Mouse (Mus musculus) layer of hippocampus, adult 2 months (tissue): ENCODE results near the gene Blnk. TPM values are rescaled to one million over a fixed set of nuclear protein-coding genes. Genes with fewer than 3 reads are reported as not detected.

Experiments used
- DNase-seq, 2 experiments: peaks; one replicate each; pipeline ENCODE4 v3.0.0; 2022; ENCODE audit warnings: low spot score in 2 of 2
- H3K27ac ChIP-seq: fragments of 200-600 bp; 2 replicates; pipeline ENCODE4 v1.8.1; 2022
- H3K4me3 ChIP-seq: fragments of 200-600 bp; 2 replicates; pipeline ENCODE4 v1.8.1; 2022; ENCODE audit warnings: mild to moderate bottlenecking
- CTCF ChIP-seq: fragments of 200-600 bp; conservative IDR thresholded peaks from 2 replicates; pipeline ENCODE4 v1.8.1; 2022; ENCODE audit warnings: antibody characterized with exemption, mild to moderate bottlenecking, moderate library complexity
- total RNA-seq, 2 experiments: library from RNA; stranded (reverse); gene quantifications; 2 replicates each; pipeline ENCODE4 v1.2.3; 2021

Gene Blnk
- total RNA-seq, 2 experiments from 2014 or later = 6.0 to 6.7 TPM

DNA sequence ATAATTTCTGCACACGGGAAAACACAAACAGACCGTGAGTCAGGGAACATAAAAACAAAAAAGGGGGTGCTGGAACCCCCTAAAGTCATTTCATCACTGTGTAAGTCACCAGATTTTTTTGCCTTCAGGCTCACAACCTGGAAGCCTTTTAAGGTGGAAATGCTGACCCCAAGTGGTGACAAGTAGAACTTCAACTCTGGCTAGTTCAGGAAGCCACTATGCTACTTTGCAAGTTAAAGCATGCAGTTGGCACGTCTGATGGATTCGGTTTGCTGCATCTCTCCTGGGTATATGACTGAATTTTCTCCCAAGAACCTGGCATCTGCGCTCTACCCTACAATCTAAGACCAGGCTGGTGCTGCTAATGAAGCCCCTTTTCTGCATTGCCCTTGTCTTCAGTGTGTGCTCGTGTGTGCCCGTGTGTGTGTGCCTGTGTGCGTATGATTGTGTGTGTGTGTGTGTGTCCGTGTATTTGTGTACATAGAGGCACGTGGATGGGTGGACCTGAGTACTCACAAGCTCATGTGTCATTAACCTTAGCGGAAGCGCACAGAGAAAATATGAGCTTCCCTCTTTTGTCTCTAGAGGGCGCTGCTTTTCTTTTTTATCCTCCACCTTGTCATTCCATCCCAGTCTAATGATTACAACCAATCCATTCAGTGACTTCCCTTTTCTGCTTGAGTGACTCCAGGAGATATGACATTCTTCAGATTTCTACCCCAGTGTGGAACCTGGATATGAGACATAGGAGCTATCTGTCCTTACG, 21.8 kb upstream of the Blnk start:
- no peak overlapping the region for H3K27ac ChIP-seq
- TF ChIP-seq CTCF = peak; percentile 77
- DNase-seq = peak; percentile 73 to 75
- H3K4me3 ChIP-seq = peak overlapping the region; percentile 36; the same call in 1 of the 2 replicates

DNA sequence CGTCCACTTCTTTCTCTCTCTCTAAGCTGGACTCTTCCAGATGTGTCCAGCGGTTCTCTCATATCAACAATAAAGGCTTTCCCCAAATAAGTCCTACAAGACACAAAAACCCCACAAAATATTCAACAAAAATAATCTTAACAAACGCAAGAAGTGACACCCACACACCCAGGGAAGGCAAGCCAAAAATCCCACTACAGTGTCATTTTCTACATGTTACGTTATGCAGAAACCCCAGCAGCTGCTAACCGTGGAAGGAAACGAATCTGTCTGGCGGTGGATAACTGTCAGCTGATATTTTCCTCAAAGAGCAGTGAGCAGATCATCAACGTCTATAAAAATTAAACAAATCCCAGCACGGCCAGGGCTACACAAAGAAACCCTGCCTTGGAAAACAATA, 19.7 kb upstream of the Blnk start:
- Histone ChIP-seq H3K27ac (no peak overlapping the region), H3K4me3 (no peak overlapping the region)
- peak in 1 of 2 experiments; percentile 37 for DNase-seq
- no peak for TF ChIP-seq CTCF

DNA sequence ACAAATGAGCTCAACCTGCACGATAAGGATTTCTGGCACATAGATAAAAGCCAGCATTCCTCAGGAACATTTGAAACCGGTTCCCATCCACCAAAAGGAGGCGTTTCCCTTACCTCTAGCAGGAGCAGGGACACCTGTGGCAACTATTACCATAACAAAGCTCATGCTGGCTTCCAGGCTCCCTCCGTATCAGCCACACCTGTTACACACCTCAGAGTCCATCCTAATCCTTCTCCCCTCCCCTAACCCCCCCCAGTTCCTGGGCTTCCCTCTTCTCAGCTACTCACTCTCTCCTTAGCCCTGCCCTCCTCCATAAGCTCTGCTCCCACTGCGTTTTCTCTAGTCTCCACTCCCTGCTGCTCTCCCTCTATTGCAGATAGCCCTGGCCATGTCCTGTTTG, 19.3 kb upstream of the Blnk start:
- no peak for TF ChIP-seq CTCF
- DNase-seq = no peak
- no peak overlapping the region for H3K27ac ChIP-seq
- no peak overlapping the region for H3K4me3 ChIP-seq

DNA sequence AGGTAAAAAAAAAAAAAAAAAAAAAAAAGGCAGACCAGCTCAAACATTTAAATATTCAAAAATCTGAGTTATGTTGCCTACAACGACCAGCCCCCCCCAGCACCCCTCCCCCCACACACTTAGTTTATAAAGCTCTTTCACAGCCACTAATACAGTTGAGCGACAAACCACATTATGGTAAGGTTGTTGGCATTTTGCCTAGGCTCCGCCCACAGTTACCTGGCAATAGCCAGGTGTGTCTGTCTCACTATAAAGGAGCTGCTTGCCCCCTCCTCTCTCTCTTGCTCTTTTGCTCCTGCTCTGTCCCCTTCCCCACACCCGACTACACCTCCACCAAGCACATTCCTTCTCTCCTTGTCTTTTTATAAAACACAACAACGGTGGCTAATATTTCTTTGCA, 17.3 kb upstream of the Blnk start:
- Histone ChIP-seq H3K4me3 (no peak overlapping the region), H3K27ac (no peak overlapping the region)
- no peak for TF ChIP-seq CTCF
- DNase-seq = no peak

DNA sequence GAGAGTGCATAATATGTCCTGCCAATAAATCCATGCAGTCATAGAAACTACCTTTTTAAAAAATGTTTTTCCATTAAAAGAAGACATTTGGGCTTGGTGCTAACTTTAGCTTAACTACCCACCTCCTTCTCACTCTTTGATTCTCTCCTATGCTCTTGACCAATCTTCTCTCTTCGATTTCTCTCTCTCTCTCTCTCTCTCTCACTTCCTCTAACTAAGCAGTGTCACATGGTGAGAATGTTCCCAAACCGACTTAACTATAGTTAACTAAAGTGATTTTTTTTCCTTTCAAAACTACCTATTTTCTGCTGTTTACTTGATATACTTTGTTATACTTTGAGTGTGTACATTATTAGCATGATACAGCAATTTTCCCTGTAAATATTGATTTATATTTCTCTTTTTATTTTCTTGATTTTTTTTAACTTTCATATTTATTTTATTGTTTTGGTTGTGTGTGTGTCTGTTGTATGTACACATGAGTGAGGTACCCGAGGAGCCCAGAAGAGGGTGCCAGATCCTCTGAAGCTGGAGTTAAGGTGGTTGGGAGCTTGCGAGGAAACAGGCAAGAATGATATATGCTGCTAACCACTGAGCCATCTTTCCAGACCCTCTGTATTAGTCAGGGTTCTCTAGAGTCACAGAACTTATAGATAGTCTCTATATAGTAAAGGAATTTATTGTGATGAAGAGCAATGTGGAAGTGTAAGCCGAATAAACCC, 14.5 kb upstream of the Blnk start:
- Histone ChIP-seq H3K4me3 (no peak overlapping the region), H3K27ac (no peak overlapping the region)
- no peak for DNase-seq
- TF ChIP-seq CTCF = peak; percentile 16

DNA sequence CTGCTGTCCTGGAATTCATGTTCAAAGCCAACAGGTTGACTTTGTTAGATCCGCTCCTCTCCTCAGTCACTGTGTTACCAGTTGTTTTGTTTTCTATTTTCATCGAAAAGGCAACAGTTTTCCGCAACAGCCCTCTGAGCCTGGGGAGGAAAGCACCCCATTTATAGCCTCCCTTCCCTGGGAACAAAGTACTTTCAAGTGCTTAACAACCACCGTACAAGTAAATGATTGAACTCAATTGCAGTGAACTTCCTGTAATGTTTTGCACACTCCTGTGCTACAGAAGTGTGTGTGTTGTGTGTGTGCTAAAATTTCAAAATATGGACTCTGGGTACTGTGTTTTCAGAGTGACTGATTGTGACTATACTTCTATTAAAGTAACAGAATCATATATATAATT, 13.4 kb upstream of the Blnk start:
- DNase-seq = no peak
- no peak for TF ChIP-seq CTCF
- Histone ChIP-seq H3K27ac (no peak overlapping the region), H3K4me3 (no peak overlapping the region)

DNA sequence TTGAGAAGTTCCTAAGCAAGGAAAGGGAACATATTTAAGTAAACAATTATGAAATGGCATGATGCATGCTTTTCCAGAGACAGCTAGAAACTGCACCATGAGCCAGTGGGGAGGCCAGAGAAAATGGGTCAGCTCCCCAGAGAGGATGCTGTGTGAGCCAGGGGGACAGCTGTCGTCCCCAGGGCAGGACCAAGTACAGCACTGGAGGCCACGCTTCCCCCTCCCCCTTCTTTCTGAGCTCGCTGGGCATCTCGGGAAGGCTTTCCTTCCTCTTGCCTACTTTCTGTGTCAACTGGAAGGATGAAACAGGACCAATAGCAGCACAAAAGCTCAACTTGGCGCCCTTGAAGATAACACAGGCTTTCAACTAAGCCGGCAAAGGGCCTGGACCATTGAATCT, 13.0 kb upstream of the Blnk start:
- Histone ChIP-seq H3K27ac (no peak overlapping the region), H3K4me3 (no peak overlapping the region)
- no peak for DNase-seq
- TF ChIP-seq CTCF = no peak

DNA sequence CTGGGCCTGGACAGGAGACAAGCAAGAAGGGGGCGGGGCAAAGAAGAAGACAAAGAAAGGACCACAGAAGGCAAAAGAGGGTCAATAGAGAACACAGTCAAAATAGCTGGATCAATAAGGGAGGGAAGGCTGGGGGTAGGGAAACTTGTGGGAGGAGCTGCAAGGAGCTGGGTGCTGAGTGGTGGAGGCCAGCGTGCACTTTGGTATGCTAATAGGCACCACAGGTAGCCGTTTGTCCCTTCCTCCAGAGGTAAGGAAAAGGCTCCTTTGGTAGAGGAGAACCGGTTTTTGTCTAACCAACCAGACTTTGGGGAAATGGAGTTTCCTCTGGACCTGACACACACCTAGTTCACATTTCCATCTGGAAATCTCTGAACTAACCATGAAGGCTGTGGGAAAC, 12.3 kb upstream of the Blnk start:
- no peak overlapping the region for H3K27ac ChIP-seq
- no peak overlapping the region for H3K4me3 ChIP-seq
- no peak for DNase-seq
- no peak for TF ChIP-seq CTCF

DNA sequence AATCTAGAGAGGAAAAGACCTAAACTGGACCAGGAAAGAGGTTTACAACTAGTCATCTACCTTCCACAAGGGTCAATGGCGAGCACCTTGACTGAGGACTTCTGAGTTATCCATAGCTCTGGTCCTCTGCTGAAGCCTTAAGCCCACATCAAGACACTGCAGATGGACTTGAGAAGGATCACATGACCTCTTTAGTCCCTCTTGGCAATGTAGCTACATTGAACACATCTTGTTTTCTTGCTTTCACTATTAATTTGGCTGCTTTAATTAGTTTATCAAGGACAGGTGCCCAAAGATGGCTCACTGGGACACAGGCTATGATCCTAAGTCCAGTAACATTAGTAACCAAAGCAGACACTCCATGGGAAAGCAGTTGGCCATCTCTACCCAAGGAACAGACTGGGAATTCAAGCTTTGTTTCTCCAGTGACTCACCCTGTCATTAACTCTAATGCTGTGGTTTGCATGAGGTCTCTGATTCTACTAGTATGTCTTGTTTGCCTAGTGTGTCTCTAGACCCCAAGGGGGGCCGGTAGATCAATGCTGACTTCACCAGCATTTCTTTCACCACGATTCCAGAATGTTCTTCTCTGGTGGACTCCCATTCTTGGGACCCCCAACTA, 9.5 kb upstream of the Blnk start:
- TF ChIP-seq CTCF = no peak
- no peak for DNase-seq
- no peak overlapping the region for H3K4me3 ChIP-seq
- no peak overlapping the region for H3K27ac ChIP-seq

DNA sequence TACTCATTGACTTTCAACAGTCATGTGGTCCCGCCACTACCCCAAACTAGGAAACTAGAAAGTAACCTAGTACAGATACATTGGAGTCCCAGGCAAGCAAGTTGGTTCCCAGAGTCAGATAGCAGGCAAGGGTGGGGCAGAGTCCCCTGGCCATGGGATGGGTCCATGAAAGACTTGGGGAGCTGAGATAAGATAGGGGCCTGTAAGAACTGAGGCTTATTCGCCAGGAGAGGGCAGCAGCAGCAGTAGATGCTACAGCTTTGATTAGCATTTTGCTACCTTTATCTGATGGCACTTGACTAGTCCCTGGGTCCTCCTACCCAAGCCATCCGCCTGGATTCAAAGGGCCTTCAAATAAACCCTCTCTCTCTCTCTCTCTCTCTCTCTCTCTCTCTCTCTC, 5.2 kb upstream of the Blnk start:
- TF ChIP-seq CTCF = peak; percentile 55
- no peak overlapping the region for H3K27ac ChIP-seq
- no peak for DNase-seq
- H3K4me3 ChIP-seq = no peak overlapping the region

DNA sequence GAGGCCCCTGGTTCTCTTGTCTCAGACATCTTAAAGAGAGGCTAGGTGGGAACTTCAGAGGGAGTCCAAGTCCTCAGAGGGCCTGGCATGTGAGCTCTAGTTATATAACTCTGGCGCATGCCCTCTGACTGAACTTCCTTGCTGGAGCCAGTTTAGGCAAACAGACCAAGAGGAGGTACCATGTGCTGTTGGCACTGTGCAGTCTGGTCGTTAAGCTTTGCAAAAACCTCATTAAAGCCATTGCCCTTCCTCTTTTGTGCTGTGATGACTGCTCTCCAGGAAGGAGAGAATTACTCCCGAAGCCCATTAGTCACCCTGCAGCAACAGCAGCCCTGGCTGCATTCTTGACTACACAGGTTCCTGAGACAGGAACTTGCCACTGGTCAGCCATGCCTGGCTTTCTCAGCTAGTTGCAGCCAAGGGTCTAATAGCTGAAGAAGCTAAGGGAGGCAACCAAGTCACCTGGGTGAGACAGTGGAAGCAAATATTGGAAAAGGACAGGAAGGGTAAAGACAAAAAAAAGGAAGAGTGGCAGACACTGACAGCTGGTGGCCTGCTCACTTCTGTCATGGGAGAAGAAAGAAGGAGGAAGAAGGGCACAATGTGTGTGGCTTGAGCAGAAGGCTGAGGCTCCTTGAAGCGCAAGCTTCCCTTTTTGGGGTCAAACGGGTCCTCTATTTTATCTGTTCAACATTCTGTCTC, 4.3 kb upstream of the Blnk start:
- no peak for DNase-seq
- H3K4me3 ChIP-seq = no peak overlapping the region
- TF ChIP-seq CTCF = no peak
- H3K27ac ChIP-seq = peak overlapping the region; percentile 14; the same call in 1 of the 2 replicates

DNA sequence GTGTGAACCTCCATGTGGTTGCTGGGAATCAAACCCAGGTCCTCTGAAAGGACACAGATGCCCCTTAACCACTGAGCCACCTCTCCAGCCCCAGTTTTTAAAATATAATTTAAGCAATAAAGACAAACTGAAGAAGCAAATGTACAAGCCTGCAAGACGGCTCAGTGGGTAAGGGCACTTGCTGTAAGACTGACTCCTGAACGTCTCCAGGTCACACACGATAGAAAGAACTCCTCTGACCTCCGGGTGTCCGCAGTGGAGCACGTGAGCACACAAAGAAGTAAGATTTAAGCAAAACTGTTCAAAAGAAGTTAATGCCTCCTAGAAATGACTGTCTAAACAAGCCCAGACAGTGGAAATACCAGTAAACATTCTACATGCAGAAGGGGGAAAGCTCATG, 2.4 kb upstream of the Blnk start:
- no peak for TF ChIP-seq CTCF
- Histone ChIP-seq H3K27ac (no peak overlapping the region), H3K4me3 (no peak overlapping the region)
- no peak for DNase-seq
